Mouse (Mus musculus) heart, postnatal 0 days (tissue): ENCODE measurements at regions not wholly inside any gene's neighbourhood (a gene's known extent, or its start where the extent isn't known, plus 50 kb on each side); places are given as distances from the start of the nearest gene placed in this dataset.
A peak's percentile ranks its signal among the peaks of the same experiment; 100 is the strongest.

Experiments used
- ATAC-seq: fragments of 200-750 bp; cut with Nextera tagmentation; 2 replicates; pipeline ENCODE4 v1.8.0; 2017; ENCODE audit warnings: low read depth, moderate number of reproducible peaks, moderate library complexity; ENCODE audit not compliant: insufficient read depth
- DNase-seq: peaks from one replicate; pipeline ENCODE4 v3.0.0-alpha.2; 2016; ENCODE audit warnings: low spot score
- H3K27ac ChIP-seq: fragments of 300-500 bp; sonication (generic); 2 replicates; pipeline ENCODE4 v1.5.1; 2014; ENCODE audit warnings: low read depth, mild to moderate bottlenecking
- H3K27me3 ChIP-seq: fragments of 300-500 bp; sonication (generic); 2 replicates; pipeline ENCODE4 v1.6.1; 2014; ENCODE audit warnings: low read length, mixed read lengths; ENCODE audit not compliant: control insufficient read depth, insufficient read depth
- H3K36me3 ChIP-seq: fragments of 300-500 bp; sonication (generic); replicated peaks from 2 replicates; pipeline ENCODE4 v1.6.1; 2014; ENCODE audit warnings: low read length, mixed read lengths; ENCODE audit not compliant: control insufficient read depth, insufficient read depth
- H3K4me1 ChIP-seq: fragments of 300-500 bp; sonication (generic); 2 replicates; pipeline ENCODE4 v1.6.1; 2014; ENCODE audit warnings: antibody characterized with exemption; ENCODE audit not compliant: control insufficient read depth, insufficient read depth
- H3K4me2 ChIP-seq: fragments of 300-500 bp; sonication (generic); 2 replicates; pipeline ENCODE4 v1.6.1; 2014; ENCODE audit warnings: low read depth, mild to moderate bottlenecking, low read length, moderate library complexity
- H3K4me3 ChIP-seq: fragments of 300-500 bp; sonication (generic); 2 replicates; pipeline ENCODE4 v1.5.1; 2014; ENCODE audit warnings: low read depth, low read length
- H3K9ac ChIP-seq: fragments of 300-500 bp; sonication (generic); replicated peaks from 2 replicates; pipeline ENCODE4 v1.6.1; 2014; ENCODE audit warnings: low read depth, low read length, mixed read lengths
- H3K9me3 ChIP-seq: fragments of 300-500 bp; sonication (generic); replicated peaks from 2 replicates; pipeline ENCODE4 v1.6.1; 2016; ENCODE audit warnings: low read length; ENCODE audit not compliant: control insufficient read depth
- CTCF ChIP-seq: IDR thresholded peaks from 2 replicates; pipeline ENCODE4 v1.5.1; 2016; ENCODE audit warnings: antibody characterized with exemption, control low read depth, low read depth
- EP300 ChIP-seq: IDR thresholded peaks from 2 replicates; pipeline ENCODE4 v1.6.1; 2016; ENCODE audit warnings: antibody characterized with exemption, low read depth
- WGBS: fragments of 180-500 bp; shearing (Covaris S2); extraction: QIAGEN DNeasy Blood & Tissue Kit; methylation state at CpG from one replicate; pipeline ENCODE4 v1.1.7; 2014; 5-methylcytosine and 5-hydroxymethylcytosine counted together

DNA sequence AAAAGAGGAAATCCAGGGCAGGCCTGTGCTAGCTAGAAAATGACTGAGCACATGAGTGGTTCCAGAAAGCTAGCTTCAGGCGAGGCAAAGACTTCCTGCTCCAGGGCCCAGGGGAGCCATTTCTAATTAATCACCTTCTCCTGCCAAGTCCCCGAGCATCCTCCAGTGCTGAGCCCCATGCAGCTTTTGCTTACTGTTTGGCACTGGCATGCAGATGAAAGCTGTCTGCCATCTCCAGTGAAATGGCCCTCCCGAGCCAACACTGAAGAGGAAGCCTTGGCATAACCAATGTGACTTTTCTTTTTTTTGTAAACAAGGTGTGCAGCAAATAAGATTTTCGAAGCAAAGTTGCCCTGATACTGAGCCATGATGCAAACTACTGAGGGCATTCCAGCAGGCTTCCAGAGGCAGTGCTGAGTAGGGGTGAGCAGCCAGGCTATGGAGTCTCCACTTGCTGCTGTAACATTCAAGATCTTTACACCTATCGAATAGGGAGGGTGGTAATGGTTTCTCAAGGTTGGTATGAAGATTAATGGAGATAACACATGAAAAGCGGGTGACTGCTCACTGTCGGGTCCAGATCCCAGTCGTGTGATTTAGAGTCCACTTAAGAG is 125.4 kb upstream of the Immp2l start:
- Histone ChIP-seq H3K9me3 (no peaks in the 10 kb centered on the region), H3K36me3 (no peaks in the 10 kb centered on the region), H3K4me3 (no peak overlapping the region), H3K9ac (no peak overlapping the region), H3K4me1 (no peaks in the 10 kb centered on the region), H3K4me2 (no peak overlapping the region), H3K27ac (no peak overlapping the region), H3K27me3 (no peaks in the 10 kb centered on the region)
- 68% methylated on average over 8 of the region's 8 CpGs for WGBS
- TF ChIP-seq EP300: no peak
- TF ChIP-seq CTCF: no peak
- DNase-seq (no peak), ATAC-seq (no peak)

DNA sequence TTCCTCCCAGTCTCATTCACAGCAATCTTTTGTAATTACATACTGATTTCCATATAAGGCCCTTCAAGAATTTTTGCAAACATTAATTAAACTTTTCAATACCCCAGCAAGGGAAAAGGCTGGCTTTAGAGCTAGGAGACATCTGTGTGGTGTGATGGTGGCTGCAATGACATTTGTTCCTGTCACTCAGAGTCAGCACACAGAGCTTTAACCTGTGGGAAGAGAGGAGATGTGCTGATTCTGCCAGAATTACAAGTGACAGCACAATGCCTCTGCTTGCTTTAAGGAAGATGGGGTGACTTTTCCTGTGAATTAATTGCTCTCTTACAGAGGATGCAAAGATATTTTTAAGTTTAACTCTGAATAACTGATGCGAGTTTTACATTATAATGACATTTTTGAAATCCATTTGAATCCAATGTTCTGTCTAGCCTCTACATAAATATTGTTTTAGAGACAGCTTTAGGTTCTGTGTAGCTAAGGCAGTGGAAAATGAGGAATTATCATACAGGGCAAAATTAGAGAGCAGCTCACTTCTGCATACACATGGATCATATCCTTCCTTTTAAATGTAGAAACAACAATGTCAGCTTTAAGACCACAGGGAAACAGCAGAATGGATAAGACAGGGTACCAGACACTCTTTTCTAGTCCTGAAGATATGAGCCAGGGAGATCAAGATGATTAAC is 118.1 kb upstream of the Immp2l start:
- ATAC-seq: no peak
- Histone ChIP-seq H3K4me1 (no peaks in the 10 kb centered on the region), H3K36me3 (no peaks in the 10 kb centered on the region), H3K27ac (no peak overlapping the region), H3K9ac (no peak overlapping the region), H3K4me3 (no peak overlapping the region), H3K4me2 (no peak overlapping the region), H3K27me3 (no peaks in the 10 kb centered on the region), H3K9me3 (no peaks in the 10 kb centered on the region)
- WGBS: 78% methylated on average over 1 of the region's 1 CpGs
- DNase-seq: no peak
- no peak for TF ChIP-seq CTCF
- no peak for TF ChIP-seq EP300

DNA sequence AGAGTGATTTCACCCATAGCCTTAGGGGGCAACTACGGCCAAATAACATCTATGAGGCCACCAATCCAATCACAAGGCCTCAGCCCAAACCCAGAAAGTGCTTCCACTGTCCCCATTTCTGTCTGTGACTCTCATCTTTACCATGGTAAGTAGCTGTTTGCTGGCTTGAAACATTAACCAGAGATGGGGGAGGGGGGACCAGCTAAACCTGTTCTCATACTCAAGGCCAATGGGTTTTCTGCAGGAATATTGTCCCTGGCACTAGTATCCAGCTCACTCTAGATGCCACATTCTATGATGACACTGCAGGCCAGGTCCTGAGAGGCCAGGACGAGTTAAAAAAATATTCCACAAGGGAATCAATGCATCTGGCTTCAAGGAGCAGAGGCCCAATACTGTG is 117.1 kb upstream of the Immp2l start:
- Histone ChIP-seq H3K4me1 (no peaks in the 10 kb centered on the region), H3K27ac (no peak overlapping the region), H3K4me3 (no peak overlapping the region), H3K36me3 (no peaks in the 10 kb centered on the region), H3K27me3 (no peaks in the 10 kb centered on the region), H3K9ac (no peak overlapping the region), H3K4me2 (no peak overlapping the region), H3K9me3 (no peaks in the 10 kb centered on the region)
- TF ChIP-seq EP300 (no peak), CTCF (no peak)
- no peak for DNase-seq
- no peak for ATAC-seq
- WGBS: 71% methylated on average over 2 of the region's 2 CpGs

DNA sequence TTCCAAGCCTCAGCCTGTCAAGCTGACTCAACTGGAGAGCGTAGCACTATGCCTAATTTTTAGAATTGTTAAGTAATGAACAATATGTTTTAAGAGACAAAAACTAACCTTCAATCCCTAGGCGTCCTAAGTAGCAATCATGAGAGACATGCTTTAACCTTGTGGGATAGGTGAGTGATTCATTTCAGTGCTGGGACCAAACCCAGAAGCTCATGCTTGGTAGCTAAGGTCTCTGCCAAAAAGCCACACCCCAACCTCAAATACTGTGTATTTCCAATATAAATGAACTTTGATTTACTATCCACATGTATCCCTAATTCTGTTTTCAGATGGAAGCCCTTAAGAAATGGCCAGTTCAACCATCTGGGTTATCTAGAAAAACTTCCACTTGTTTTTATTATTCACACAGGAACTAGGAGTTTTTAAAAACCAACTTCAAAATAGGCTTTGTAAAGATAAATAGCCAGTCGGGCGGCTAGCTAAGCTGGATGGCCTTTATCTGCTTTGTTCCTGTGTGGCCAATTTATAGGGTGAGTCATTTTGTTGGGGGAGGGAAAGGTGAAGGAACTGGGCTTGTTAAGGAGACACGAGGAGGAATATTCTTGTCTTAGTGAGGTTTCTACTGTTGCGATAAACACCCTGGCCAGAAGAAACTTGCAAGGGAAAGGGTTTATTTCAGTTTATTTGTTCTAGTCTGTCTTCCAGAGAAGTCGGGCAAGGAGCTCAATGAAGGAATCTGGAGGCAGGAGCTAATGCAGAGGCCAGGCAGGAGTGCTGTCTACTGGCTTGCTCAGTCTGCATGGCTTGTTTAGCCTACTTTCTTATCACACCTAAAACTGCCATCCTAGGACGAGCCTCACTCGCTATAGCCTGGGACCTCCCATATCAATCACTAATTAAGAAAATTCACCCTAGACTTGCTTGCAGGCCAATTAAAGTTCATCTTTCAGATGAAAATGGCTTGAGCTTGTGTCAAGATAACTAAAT is 114.8 kb upstream of the Immp2l start:
- no peak for ATAC-seq
- H3K4me1 ChIP-seq: no peaks in the 10 kb centered on the region
- H3K4me2 ChIP-seq: no peak overlapping the region
- peak; percentile 15 for DNase-seq
- no peaks in the 10 kb centered on the region for H3K27me3 ChIP-seq
- H3K36me3 ChIP-seq: no peaks in the 10 kb centered on the region
- H3K9me3 ChIP-seq: no peaks in the 10 kb centered on the region
- TF ChIP-seq EP300 (no peak), CTCF (no peak)
- no peak overlapping the region for H3K27ac ChIP-seq
- WGBS: 44% methylated on average over 9 of the region's 9 CpGs
- H3K9ac ChIP-seq: no peak overlapping the region
- no peak overlapping the region for H3K4me3 ChIP-seq

DNA sequence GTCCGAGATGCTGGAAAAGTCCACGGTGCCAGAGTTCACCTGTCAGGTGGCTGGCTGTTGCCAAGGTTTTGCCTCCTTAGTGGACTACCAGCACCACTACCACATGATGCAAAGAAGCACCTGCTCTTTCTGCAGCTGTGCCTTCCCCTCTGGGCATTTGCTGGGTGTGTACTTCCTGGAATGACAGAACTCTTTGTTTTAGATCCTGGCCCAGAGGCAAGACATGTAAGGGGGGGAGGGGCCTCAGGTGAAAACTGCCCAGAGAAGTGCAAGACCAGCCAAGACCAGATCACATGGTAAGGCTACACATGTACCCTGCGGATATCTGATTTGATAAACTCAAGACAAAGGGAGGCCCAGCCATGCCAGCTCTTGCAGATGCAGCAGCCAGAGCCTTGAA is 106.4 kb upstream of the Immp2l start:
- no peaks in the 10 kb centered on the region for H3K9me3 ChIP-seq
- no peak overlapping the region for H3K4me3 ChIP-seq
- DNase-seq (no peak), ATAC-seq (no peak)
- no peak overlapping the region for H3K9ac ChIP-seq
- H3K27ac ChIP-seq: no peak overlapping the region
- H3K27me3 ChIP-seq: no peaks in the 10 kb centered on the region
- TF ChIP-seq EP300 (no peak), CTCF (no peak)
- no peaks in the 10 kb centered on the region for H3K36me3 ChIP-seq
- H3K4me2 ChIP-seq: no peak overlapping the region
- H3K4me1 ChIP-seq: no peaks in the 10 kb centered on the region
- WGBS: 76% methylated on average over 3 of the region's 3 CpGs
